Mouse (Mus musculus) embryonic stem cell, embryonic (primary cell): ENCODE data around the gene Tnn.

Experiments used
- CTCF ChIA-PET, 4 experiments: fragments of 300-600 bp in 2 of 4; fragments of 350-600 bp in 2 of 4; sonication (Branson Sonifier 250); formaldehyde crosslinking; loops; one replicate each; lab custom pipeline; 2022; ENCODE audit warnings: inconsistent platforms in 2 of 4; lab: Charles Lee
- POLR2A ChIA-PET, 4 experiments: fragments of 300-600 bp in 2 of 4; fragments of 350-600 bp in 2 of 4; sonication (Branson Sonifier 250); formaldehyde crosslinking; loops; one replicate each; lab custom pipeline; 2022; ENCODE audit warnings: antibody characterized with exemption in 4 of 4, inconsistent platforms in 1 of 4; lab: Charles Lee

The Tnn gene

DNA sequence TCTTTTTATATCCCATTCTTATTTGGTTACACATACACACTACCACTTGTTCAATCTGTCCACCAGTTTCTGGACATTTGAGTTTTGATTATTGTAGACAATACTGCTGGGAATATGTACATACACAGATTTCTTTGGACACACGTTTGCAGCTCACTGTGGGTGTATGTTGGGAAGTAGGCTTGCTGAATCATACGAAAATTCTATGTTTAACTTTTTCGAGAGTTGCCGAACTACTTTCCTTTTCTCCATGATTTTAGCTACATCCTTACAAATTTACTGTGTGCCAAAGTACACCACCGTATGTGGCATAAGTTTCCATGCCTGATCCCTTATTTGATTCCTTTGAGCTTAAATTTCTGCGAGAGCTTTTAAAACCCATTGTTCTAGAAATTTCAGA is 102.5 kb downstream of the Tnn start:
- CTCF ChIA-PET: interaction anchor here in 2 of 4 experiments (0.5 to 1.0 kb wide), 3 partner anchors 10 to 277 kb away, joined by 3 to 22 read pairs (median 3); no protein-coding TSS in a partner anchor
- POLR2A ChIA-PET: no interaction called here

DNA sequence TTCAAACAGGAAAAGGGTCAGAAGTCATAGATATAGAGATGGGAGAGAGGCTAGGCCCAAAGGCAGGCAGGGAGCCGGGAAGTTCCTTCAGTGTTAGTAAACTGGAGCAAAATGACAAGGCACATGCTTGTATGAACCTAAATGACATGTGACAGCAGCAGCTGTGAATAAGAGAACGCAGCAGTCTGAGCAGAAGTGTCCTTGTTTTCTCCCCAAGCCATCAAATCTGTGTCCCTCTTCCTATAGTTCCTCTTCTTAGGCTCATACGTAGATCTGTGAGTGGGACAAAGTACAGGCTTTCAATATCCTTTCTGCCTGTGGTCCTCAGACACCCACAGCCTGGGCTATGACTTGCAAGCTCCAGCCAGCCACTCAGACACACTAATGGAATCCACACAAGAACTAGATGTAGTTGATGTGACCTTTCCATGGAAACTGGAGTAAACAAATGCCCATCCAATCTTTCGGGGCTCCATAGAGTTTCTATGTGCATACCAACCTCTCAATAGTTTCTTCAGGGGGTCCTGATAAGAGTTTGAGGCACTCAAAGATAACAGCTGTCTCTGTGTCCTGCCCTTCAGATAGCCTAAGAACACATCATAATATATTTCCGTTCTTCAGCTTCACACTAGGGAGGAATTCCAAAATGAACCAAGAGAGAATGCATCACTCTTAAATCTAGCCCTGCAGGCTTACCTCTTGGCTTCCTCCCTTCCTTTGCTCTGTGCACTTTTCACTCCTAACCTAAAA is 104.1 kb downstream of the Tnn start:
- ChIA-PET CTCF (no interaction called here), POLR2A (no interaction called here)

DNA sequence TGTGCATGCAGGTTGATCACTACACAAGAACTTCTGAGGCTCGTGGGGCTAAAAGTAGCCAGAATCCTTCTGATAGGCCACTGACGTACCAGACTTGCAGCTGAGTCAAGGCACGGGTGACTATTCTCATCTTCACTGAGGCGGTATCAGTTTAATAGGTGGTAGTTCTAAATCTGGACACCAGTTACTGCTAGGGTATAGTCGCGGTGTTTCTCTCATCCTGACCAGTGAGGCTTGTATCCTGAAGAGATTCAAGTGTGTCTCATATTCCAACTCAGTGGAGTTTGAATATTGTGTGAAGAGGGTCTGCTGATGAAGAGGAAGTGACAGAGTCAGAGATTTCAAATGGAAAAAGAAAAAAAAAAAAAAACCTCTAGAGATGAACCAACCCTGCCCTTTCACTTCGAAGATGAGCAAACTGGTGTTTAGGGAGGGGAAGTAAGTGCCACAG is 105.9 kb downstream of the Tnn start:
- ChIA-PET CTCF (no interaction called here), POLR2A (no interaction called here)

DNA sequence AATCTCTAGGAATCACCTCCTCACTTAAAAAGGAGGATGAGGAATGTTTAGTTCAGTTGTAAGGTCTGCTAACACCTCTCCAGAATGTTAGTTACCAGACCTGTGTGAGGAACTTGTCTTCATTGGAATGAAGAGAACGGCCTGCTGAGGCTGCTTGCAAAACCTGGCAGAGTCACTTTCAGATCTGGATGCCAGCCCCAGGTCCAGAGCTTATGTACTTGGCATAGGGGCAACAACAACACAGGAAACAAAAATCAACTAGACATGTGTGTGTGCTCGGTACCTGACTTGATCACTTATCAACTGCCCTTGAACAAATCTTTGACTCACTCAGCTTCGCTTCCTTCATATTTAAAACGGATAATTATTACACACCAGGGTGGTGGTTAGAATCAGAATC is 106.6 kb downstream of the Tnn start:
- CTCF ChIA-PET: no interaction called here
- POLR2A ChIA-PET: no interaction called here

DNA sequence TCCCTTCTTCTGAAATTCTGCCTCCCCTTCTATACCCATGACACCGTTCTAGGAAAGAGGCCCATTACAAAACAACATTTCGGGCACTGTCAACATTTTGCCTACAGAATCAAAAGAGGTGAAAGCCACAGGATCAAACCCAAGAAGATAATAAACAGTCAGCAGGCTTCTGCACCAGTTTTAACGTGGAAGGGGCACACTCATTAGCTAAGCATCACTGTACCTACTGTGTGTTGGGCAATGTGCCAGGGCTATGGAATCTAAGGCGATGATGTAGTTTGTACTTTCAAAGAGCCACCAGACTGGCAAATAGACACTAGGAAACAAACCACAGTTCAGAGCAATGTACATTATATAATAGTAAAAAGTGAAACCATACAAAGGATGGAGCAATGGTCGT is 107.4 kb downstream of the Tnn start:
- ChIA-PET POLR2A (no interaction called here), CTCF (no interaction called here)

DNA sequence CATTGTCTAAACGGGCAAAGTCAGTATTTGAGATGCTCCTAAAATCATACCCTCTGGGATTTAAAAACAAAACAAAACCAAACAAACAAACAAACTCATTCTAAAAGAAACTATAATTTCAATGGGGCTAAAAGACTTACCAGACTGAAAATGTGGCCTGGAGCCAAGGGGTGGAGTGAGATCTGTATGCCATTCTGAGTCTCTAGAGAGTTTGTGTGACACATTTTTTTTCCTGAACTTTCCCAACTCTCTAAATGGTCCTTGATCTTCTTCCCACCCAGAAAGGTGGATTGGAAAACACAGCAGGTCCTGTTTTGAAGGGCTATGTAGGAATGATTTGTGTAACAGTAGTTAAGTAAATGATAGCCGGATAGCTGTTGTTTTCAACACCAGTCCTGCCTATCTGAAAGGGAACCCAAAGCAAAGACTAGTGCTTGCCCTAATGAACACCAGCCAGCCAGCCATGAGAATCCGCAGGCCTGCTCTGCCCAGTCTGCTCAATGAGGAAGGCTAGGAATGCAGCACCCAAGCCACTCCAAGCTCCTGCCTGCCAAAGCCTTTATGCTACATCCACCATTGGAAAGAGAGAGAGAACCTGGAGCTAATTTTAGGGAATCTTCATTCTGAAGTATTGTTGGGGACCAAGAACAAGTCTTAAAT is 108.2 kb downstream of the Tnn start:
- CTCF ChIA-PET: interaction anchor here in 2 of 4 experiments (0.5 to 1.0 kb wide), 2 partner anchors 22 to 185 kb away, joined by 3 read pairs; no protein-coding TSS in a partner anchor
- POLR2A ChIA-PET: interaction anchor here in 2 of 4 experiments (0.6 to 1.1 kb wide), 2 partner anchors 8 to 464 kb away, joined by 4 read pairs; no protein-coding TSS in a partner anchor

DNA sequence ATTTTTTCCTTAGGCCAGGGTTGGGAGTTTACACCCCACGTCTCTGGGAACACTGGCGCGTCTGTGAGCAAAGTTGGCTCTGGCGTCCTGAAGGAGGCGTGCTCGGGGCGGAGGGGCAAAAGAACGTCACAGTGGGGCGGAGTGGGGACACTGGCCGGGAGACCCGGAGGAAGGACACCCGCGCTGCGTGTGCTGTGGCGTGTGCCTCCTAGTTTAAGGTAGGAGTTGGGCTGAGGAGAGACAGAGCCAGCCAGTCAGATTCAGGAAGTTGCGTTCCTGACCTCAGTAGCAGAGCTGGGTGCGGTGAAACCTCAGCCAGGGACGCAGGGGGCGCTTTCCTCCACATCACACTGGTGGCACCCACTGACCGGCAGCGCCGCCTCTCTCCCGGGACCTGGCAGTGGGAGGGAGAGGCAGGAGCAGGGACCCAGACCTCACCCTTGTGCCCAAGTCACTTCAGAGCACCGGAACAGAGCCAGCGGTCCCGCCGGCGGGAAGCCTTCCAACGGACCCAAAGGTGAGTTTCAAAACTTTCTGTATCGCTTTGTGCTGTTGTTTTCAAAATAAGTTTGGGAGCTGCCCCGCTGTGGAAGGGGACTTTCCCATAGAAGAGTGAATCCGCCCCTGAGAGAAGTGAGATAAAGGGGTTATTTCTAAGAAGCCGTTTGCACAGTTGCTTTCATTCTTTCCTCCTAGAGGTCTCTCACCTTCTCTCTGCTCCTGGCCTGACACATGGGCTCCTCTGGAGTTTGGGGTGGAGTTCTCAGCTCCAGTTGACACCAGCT is 109.0 kb downstream of the Tnn start, which contains the start of gene 4930523C07Rik:
4930523C07Rik (plus strand) TSS at position 146 of the 785 bp plus-strand sequence.
- CTCF ChIA-PET: interaction anchor here in 3 of 4 experiments (0.5 to 1.0 kb wide), 3 partner anchors 21 to 388 kb away, joined by 3 read pairs; no protein-coding TSS in a partner anchor
- POLR2A ChIA-PET: interaction anchor here in 3 of 4 experiments (0.6 to 1.1 kb wide), 3 partner anchors 9 to 524 kb away, joined by 3 to 4 read pairs (median 4); no protein-coding TSS in a partner anchor

DNA sequence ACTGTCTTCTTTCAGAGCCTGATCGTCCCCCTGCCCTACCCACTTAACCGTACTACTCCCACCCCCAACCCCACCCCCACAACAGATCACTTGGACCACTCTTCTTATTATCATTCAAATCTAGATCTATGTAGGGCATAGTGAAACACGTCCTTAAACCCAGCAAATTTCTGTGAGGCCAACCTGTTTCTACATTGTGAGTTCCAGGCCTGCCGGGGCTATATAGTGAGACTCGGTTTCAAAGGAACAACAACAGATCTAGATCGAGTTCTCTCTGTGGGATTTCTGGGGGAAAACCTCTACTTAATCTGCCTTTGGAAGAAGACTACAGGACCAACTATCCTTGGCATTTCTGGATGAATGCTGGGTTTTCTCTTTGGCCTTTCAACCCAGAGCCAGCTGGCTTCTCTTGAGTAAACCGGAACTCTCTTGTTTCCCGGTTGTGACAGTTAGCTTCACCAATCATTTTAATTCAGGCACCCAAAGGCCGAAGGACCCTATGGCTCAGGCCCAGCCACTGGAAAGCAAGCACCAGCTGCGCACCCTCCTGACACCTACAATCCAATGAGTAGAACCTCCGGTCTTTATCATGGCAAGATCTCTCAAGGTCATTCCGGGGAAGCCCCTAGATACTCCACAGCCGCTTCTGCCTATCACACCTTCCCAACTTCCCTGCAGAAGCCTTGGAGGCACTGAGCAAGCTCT is 110.0 kb downstream of the Tnn start:
- POLR2A ChIA-PET: interaction anchor here in 1 of 4 experiments (0.5 kb wide), 2 partner anchors 135 to 573 kb away, joined by 3 read pairs; no protein-coding TSS in a partner anchor
- CTCF ChIA-PET: interaction anchor here in 1 of 4 experiments (0.7 kb wide), 1 partner anchor 19 kb away, joined by 4 read pairs; no protein-coding TSS in a partner anchor

DNA sequence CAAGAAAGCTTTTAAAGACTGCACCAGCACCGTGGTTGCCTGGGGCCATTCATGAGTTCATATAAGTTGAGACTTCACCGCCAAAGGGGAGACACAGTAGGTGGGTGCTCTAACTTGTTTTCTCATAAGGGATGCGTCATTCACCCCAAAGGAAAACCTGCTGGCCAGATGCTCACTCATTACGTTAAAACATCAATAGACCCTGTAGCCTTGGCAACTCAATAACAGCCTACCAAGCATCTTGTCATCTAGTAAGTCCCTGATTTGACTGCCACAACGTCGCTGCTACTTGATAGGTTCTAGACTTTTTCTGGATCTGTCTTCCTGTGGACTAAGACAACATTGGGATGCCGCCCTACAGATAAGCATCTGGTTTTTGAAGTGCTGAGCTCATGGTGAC is 111.0 kb downstream of the Tnn start:
- POLR2A ChIA-PET: no interaction called here

DNA sequence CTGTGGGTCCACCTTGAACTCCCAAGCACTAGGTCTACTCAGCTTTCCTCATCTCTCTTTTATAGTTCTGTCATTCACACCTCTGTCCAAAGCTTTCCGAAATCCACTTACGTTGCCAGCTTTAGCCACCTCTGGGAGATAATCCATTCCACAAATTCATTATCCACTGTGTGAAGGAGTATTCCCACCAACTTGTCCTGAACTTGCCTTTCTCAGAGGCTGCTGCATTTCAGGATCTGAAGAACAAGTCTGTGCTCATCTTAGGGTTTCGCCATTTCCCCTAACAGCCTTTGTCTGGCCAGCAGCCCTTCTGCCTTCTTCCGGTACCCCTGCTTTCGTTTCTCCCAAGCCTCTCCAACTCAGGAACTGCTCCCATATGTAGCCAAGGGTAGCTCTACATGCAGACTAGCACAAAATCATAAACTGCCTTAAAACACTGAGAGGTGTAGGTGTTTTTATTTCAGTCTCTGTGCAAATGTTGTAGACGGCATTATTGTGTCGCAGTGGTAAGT is 112.1 kb downstream of the Tnn start:
- ChIA-PET POLR2A (no interaction called here), CTCF (no interaction called here)

More for the DNA sequence above, 111.0 kb downstream of the Tnn start:
- CTCF ChIA-PET: no interaction called here

DNA sequence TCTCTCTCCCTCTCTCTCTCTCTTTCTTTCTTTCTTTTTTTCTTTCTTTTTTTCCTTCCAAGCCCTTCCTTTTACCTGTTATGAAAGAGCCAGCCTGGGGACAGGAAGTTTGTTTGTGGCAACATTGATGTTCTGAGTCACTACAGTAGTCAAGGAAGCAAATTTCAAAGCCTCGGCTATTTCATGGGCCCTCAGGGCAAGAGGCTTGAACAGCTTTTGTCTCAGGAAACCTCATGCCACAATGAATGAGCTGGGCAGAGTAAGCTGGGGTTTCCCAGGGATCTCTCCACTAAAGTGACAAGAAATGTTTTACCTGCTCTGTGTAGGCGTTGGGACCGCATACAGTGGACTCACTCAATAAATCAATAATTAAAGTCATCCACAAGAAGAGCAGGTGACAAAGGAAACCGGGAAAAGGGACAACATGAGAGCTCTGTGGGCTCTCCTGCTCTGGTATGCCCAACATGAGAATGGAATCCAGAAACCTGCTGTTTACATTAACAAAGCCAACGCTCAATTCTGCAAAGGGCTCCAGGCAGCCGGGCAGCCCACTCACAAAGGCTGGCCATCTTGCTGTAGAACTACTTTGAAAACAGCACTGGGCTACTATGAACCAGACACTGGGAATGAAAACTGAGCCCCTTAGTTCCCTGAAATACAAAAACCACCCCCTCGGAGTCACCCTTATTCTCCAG is 113.3 kb downstream of the Tnn start:
- POLR2A ChIA-PET: interaction anchor here in 1 of 4 experiments (0.6 to 1.1 kb wide), 2 partner anchors 9 to 1899 kb away, joined by 4 read pairs; no protein-coding TSS in a partner anchor
- CTCF ChIA-PET: no interaction called here

DNA sequence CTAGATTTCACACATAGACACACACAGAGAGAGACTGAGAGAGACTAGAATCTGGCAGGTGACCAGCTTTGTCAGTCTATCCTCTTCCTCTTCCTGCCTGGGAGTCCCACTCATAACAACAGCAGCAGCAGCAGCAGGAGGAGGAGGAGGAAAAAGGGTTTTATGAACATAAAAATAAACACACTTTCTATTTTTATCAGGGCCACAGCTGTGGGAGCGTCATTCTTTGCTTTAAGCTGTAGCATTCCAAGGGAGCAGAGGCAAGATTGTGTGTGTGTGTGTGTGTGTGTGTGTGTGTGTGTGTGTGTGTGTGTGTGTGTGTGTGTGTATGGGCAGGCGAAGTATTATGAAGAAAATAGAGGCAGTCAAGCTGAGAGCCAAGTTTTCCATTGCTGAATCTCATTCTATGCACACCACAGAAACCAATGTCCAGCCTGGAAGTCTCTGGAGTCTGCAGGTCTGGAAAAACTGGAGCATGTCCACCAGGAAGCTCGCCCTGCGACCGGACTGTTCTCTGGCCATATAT is 116.3 kb downstream of the Tnn start:
- POLR2A ChIA-PET: interaction anchor here in 1 of 4 experiments (0.6 kb wide), 1 partner anchor 597 kb away, joined by 3 read pairs; no protein-coding TSS in a partner anchor
- CTCF ChIA-PET: interaction anchor here in 1 of 4 experiments (0.6 kb wide), 1 partner anchor 556 kb away, joined by 4 read pairs; no protein-coding TSS in a partner anchor

DNA sequence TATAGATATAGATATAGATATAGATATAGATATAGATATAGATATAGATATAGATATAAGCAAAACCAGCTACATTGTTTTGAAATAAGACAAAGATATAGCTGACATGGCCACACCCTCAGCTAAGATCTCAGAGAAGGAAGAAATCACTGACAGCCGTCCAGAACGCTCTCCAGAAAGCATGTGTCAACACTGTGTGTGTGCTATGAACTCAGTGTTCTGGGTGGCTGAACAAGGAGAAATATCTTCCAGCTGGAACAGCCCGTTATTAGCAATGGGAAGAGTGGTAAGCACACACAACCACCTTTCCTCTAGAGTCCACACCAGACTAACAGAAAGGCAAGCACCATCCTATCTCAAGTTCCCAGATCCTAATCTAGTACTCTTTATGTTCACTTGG is 117.8 kb downstream of the Tnn start:
- CTCF ChIA-PET: no interaction called here
- POLR2A ChIA-PET: interaction anchor here in 1 of 4 experiments (0.5 kb wide), 1 partner anchor 309 kb away, joined by 5 read pairs; no protein-coding TSS in a partner anchor
